Mouse (Mus musculus): ENCODE results near the gene Timp1.

GRCm38 (mm10) chrX:20862105-20863065, 7.6 kb upstream of the Timp1 start:
- TF ChIP-seq CTCF (IDR thresholded peaks at IDR 0.05; ENCODE audit: extremely low read depth, insufficient read depth, insufficient read length, insufficient replicate concordance) (no peak), POLR2A (IDR thresholded peaks at IDR 0.05; ENCODE audit: low read depth, low read length) (no peak)

Data from spleen, adult 2 months (tissue).